Mouse (Mus musculus): ENCODE data around the gene Prkca. TPM values are rescaled to one million over a fixed set of nuclear protein-coding genes. Genes with fewer than 3 reads are reported as not detected.

Gene Prkca
- polyA plus RNA-seq, 1 experiment from 2014 or later: 13.5 TPM

DNA sequence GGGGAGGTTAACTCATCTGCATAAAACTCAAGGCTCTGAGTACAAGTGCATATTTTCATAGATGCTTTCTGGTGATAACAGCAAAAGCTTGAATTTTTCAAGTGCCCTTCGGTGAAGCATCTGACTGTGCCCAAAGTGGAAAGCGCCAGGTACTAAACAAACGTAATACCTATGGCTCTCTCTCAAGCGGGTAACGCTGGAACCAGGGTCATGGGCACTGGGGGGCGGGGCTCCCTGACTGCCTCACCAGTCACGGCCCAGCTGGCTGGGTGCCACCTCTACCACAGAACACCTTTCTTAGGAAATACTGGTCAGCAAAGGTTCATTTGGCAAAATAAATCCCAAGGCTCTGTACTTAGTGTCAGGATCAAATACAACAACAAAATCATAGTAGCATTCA is 203.7 kb downstream of the Prkca start:
- no peak overlapping the region for H3K4me2 ChIP-seq (ENCODE audit: low read depth, low read length)

DNA sequence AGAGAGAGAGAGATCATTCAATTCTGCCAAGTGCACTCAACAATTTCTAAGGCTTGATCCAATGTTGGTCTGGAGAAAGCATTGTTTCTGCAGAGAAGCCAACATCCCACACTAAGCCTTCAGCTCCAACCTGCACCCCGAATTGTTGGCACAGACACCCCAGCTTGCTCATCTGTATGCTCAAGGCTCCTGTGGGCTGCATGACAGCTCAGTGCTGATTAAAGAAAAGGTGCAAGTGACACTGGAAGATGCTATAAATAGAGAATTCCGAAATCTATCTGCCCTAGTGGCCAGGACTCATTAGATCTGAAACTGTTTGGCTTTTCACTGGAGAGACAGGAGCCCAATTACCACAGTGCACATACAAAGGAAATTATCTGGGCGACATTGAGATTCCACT is 207.4 kb downstream of the Prkca start:
- ATAC-seq (ENCODE audit: low read depth): no peak
- H3K4me2 ChIP-seq (ENCODE audit: low read depth, low read length): no peak overlapping the region
- no peaks in the 10 kb centered on the region for H3K27me3 ChIP-seq (replicated peaks; ENCODE audit: control insufficient read depth, insufficient read depth, low read length)
- H3K9ac ChIP-seq (ENCODE audit: low read depth, low read length): no peak overlapping the region
- no peak overlapping the region for H3K27ac ChIP-seq (replicated peaks; ENCODE audit: low read depth, low read length)
- DNase-seq (ENCODE audit: low spot score): peak; percentile 28
- WGBS: 55% methylated on average over 3 of the region's 3 CpGs
- peaks cover 13% of the 10 kb centered on the region; the same call in 1 of the 2 replicates for H3K4me1 ChIP-seq (ENCODE audit: control insufficient read depth, insufficient read depth, low read length)
- no peaks in the 10 kb centered on the region for H3K9me3 ChIP-seq (ENCODE audit: control insufficient read depth, low read length)
- H3K36me3 ChIP-seq (ENCODE audit: control insufficient read depth, insufficient read depth, low read length): no peaks in the 10 kb centered on the region
- H3K4me3 ChIP-seq (ENCODE audit: low read depth, low read length): no peak overlapping the region

More for the DNA sequence above, 203.7 kb downstream of the Prkca start:
- Histone ChIP-seq H3K4me3 (ENCODE audit: low read depth, low read length) (no peak overlapping the region), H3K36me3 (ENCODE audit: control insufficient read depth, insufficient read depth, low read length) (no peaks in the 10 kb centered on the region), H3K27ac (replicated peaks; ENCODE audit: low read depth, low read length) (no peak overlapping the region), H3K9me3 (ENCODE audit: control insufficient read depth, low read length) (no peaks in the 10 kb centered on the region), H3K4me1 (ENCODE audit: control insufficient read depth, insufficient read depth, low read length) (peaks cover 13% of the 10 kb centered on the region; the same call in 1 of the 2 replicates), H3K9ac (ENCODE audit: low read depth, low read length) (no peak overlapping the region), H3K27me3 (replicated peaks; ENCODE audit: control insufficient read depth, insufficient read depth, low read length) (no peaks in the 10 kb centered on the region)
- 68% methylated on average over 7 of the region's 7 CpGs for WGBS
- ATAC-seq (ENCODE audit: low read depth): no peak
- no peak for DNase-seq (ENCODE audit: low spot score)

DNA sequence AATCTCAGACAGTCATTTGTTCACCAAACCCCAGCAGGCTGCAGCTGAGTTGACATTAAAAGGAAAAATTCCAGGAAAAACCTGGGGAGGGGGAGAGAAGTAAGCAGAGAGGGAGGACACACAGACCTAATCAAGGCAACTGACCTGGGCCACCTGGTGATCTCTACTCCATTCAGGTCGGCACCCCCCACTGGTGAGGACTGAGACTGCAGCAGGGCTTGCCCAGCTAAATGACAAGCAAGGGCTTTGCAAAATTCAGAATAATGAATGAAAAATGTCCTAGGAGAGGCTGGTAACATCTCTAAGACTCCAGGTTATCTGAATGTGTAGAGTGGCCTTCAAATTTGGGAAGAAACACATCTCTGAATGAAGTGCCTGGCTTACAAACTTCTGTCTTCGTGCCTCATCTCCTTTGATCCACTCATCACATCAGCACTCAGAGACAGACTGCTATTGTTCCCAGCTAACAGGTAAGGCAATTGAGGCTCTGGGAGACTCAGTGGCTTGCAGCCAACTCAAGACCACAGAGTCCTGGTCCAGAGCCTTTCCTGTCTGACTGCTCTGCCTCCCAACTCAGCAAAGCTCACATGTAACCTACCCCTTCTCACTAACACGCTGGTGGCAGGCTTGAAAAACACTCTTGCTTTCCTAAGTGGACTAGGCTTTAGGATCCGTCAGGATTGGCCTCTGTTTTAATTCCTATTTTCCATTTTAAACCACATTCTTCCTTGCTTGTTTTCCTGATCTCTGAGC is 208.1 kb downstream of the Prkca start:
- Histone ChIP-seq H3K4me2 (ENCODE audit: low read depth, low read length) (no peak overlapping the region), H3K27me3 (replicated peaks; ENCODE audit: control insufficient read depth, insufficient read depth, low read length) (no peaks in the 10 kb centered on the region), H3K27ac (replicated peaks; ENCODE audit: low read depth, low read length) (0 out of 2 replicates have a peak overlapping the region, but pooled peaks have one; percentile 6), H3K4me3 (ENCODE audit: low read depth, low read length) (no peak overlapping the region), H3K9ac (ENCODE audit: low read depth, low read length) (no peak overlapping the region), H3K4me1 (ENCODE audit: control insufficient read depth, insufficient read depth, low read length) (peaks cover 13% of the 10 kb centered on the region; the same call in 1 of the 2 replicates), H3K9me3 (ENCODE audit: control insufficient read depth, low read length) (no peaks in the 10 kb centered on the region), H3K36me3 (ENCODE audit: control insufficient read depth, insufficient read depth, low read length) (no peaks in the 10 kb centered on the region)
- ATAC-seq (ENCODE audit: low read depth) (no peak), DNase-seq (ENCODE audit: low spot score) (peak; percentile 56)
- 22% methylated on average over 4 of the region's 4 CpGs for WGBS

DNA sequence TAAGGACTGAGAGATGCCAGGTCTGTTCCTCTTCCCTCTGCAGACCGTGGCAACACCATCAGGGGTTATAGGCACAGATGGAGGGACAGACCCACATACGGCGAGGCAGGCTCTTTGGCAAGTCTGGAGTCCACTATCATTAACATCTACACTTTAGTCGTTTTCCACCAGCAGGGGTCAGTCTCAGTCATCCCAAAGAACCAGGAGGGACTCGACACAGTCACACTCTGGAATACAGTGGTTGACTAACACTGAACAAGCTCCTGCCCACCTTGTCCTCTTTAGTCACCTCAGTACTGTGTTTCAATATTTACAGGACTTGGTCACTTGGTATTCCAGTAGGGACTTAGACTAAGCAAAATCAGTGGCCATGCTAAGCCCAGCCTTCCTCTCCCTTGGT is 215.1 kb downstream of the Prkca start:
- peak; percentile 58 for DNase-seq (ENCODE audit: low spot score)
- Histone ChIP-seq H3K9me3 (ENCODE audit: control insufficient read depth, low read length) (no peaks in the 10 kb centered on the region), H3K4me3 (ENCODE audit: low read depth, low read length) (no peak overlapping the region), H3K27ac (replicated peaks; ENCODE audit: low read depth, low read length) (no peak overlapping the region), H3K36me3 (ENCODE audit: control insufficient read depth, insufficient read depth, low read length) (no peaks in the 10 kb centered on the region), H3K4me1 (ENCODE audit: control insufficient read depth, insufficient read depth, low read length) (no peaks in the 10 kb centered on the region), H3K27me3 (replicated peaks; ENCODE audit: control insufficient read depth, insufficient read depth, low read length) (no peaks in the 10 kb centered on the region), H3K4me2 (ENCODE audit: low read depth, low read length) (no peak overlapping the region), H3K9ac (ENCODE audit: low read depth, low read length) (no peak overlapping the region)
- WGBS: 43% methylated on average over 5 of the region's 5 CpGs
- ATAC-seq (ENCODE audit: low read depth): no peak

DNA sequence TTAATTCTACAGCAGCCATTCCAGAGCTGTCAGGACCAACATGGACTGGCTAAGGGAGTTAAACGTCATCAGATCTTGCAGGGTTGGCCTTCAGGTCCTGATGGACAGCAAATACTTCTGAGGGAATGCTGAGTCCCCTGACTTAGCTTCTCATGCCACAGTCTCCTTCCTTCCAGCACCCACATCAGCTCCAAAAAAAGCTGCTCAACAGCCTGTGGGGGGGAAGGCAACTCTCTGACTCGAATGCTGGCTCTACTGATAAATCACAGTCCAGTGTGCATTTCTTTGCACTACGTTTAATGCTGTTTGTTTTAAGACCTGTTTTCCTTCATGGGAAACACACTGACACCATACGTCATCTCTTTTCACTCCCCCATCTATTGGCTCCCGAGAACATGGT is 215.8 kb downstream of the Prkca start:
- Histone ChIP-seq H3K27ac (replicated peaks; ENCODE audit: low read depth, low read length) (no peak overlapping the region), H3K27me3 (replicated peaks; ENCODE audit: control insufficient read depth, insufficient read depth, low read length) (no peaks in the 10 kb centered on the region), H3K4me2 (ENCODE audit: low read depth, low read length) (no peak overlapping the region), H3K4me1 (ENCODE audit: control insufficient read depth, insufficient read depth, low read length) (no peaks in the 10 kb centered on the region), H3K36me3 (ENCODE audit: control insufficient read depth, insufficient read depth, low read length) (no peaks in the 10 kb centered on the region), H3K4me3 (ENCODE audit: low read depth, low read length) (no peak overlapping the region), H3K9ac (ENCODE audit: low read depth, low read length) (no peak overlapping the region), H3K9me3 (ENCODE audit: control insufficient read depth, low read length) (no peaks in the 10 kb centered on the region)
- WGBS: 78% methylated on average over 5 of the region's 5 CpGs
- ATAC-seq (ENCODE audit: low read depth) (no peak), DNase-seq (ENCODE audit: low spot score) (no peak)

DNA sequence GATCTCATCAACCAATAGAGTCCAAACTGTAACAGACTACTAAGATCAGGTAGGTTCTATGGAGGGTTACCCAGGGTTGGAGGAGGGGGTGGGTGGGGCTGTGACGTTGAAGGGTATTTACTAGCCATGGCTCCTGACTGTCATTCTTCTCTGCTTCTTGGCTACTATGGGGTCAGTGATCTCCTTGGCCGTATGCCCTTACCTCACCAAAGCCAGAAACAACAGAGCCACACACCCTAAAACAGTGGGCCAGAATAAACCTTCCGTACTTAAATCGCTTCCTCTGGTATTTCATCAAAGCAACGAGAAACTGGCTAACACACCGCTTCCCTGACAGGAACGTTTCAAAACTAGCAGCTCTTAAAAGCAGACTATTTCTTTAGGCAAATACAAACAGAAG is 221.2 kb downstream of the Prkca start:
- 67% methylated on average over 7 of the region's 7 CpGs for WGBS
- H3K36me3 ChIP-seq (ENCODE audit: control insufficient read depth, insufficient read depth, low read length): no peaks in the 10 kb centered on the region
- no peak overlapping the region for H3K4me2 ChIP-seq (ENCODE audit: low read depth, low read length)
- no peaks in the 10 kb centered on the region for H3K27me3 ChIP-seq (replicated peaks; ENCODE audit: control insufficient read depth, insufficient read depth, low read length)
- no peaks in the 10 kb centered on the region for H3K9me3 ChIP-seq (ENCODE audit: control insufficient read depth, low read length)
- no peak overlapping the region for H3K4me3 ChIP-seq (ENCODE audit: low read depth, low read length)
- H3K27ac ChIP-seq (replicated peaks; ENCODE audit: low read depth, low read length): no peak overlapping the region
- no peak overlapping the region for H3K9ac ChIP-seq (ENCODE audit: low read depth, low read length)
- ATAC-seq (ENCODE audit: low read depth): no peak
- H3K4me1 ChIP-seq (ENCODE audit: control insufficient read depth, insufficient read depth, low read length): no peaks in the 10 kb centered on the region; the same call in 1 of the 2 replicates
- DNase-seq (ENCODE audit: low spot score): no peak

DNA sequence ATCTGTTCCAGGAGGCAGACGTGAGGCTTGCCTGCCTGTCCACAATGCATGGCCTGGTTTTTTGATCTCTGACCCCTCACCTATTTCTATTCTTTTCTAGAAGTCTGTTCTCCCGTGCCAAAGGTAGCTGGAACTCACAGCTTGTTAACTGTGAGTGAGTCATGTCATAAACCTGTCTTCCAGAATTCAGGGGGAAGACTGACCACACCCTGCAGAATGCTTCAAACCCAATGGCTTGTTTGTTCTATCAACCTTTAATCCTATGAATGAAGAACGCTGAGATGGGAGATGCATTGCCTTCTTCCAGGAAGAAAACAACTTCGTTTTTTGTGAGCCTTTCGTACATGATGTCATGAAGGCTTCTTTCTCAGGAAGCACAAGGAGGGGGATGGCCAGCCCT is 223.0 kb downstream of the Prkca start:
- Histone ChIP-seq H3K4me2 (ENCODE audit: low read depth, low read length) (no peak overlapping the region), H3K27ac (replicated peaks; ENCODE audit: low read depth, low read length) (no peak overlapping the region), H3K27me3 (replicated peaks; ENCODE audit: control insufficient read depth, insufficient read depth, low read length) (no peaks in the 10 kb centered on the region), H3K36me3 (ENCODE audit: control insufficient read depth, insufficient read depth, low read length) (no peaks in the 10 kb centered on the region), H3K4me1 (ENCODE audit: control insufficient read depth, insufficient read depth, low read length) (no peaks in the 10 kb centered on the region; the same call in 1 of the 2 replicates), H3K4me3 (ENCODE audit: low read depth, low read length) (no peak overlapping the region), H3K9me3 (ENCODE audit: control insufficient read depth, low read length) (no peaks in the 10 kb centered on the region), H3K9ac (ENCODE audit: low read depth, low read length) (no peak overlapping the region)
- 68% methylated on average over 5 of the region's 5 CpGs for WGBS
- no peak for ATAC-seq (ENCODE audit: low read depth)
- DNase-seq (ENCODE audit: low spot score): no peak

DNA sequence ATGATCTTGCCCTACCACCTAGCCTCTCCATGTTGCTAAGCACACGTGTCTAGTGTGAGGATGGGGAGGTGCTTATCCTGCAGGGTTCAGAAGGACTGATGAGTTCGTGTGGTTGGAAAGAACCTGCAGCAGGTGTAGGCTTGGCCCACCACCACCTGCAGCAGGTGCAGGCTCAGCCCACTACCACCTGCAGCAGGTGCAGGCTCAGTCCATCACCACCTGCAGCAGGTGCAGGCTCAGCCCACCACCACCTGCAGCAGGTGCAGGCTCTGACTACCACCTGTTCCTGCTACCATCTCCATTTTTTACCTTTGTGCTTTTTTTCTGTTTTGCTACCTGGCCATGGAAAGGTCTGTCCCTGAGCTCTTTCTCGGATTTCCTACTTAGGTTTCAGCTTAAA is 223.9 kb downstream of the Prkca start:
- H3K4me1 ChIP-seq (ENCODE audit: control insufficient read depth, insufficient read depth, low read length): no peaks in the 10 kb centered on the region; the same call in 1 of the 2 replicates
- no peak overlapping the region for H3K9ac ChIP-seq (ENCODE audit: low read depth, low read length)
- H3K27ac ChIP-seq (replicated peaks; ENCODE audit: low read depth, low read length): no peak overlapping the region
- DNase-seq (ENCODE audit: low spot score) (no peak), ATAC-seq (ENCODE audit: low read depth) (no peak)
- WGBS: 65% methylated on average over 3 of the region's 3 CpGs
- no peaks in the 10 kb centered on the region for H3K36me3 ChIP-seq (ENCODE audit: control insufficient read depth, insufficient read depth, low read length)
- no peak overlapping the region for H3K4me2 ChIP-seq (ENCODE audit: low read depth, low read length)
- H3K9me3 ChIP-seq (ENCODE audit: control insufficient read depth, low read length): no peaks in the 10 kb centered on the region
- no peaks in the 10 kb centered on the region for H3K27me3 ChIP-seq (replicated peaks; ENCODE audit: control insufficient read depth, insufficient read depth, low read length)
- H3K4me3 ChIP-seq (ENCODE audit: low read depth, low read length): no peak overlapping the region

DNA sequence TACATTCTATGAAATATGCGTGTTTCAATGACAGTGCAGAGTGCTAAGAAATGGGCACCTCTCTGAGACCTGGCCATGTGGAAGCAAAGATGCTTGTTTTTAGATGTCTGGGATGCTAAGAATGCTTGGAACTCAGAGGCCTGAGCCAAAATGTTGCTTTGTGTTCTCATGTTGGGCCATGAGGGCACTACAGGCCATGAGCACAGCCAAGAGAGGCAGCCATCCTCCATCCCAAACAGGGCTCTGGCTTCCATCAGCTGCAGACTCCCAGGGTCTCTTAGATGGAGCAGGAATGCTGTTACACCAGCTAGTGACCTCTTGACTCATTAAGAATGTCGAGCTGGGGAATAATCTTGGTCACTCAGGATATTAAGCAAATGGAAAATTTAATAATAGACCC is 224.9 kb downstream of the Prkca start:
- Histone ChIP-seq H3K4me1 (ENCODE audit: control insufficient read depth, insufficient read depth, low read length) (no peaks in the 10 kb centered on the region; the same call in 1 of the 2 replicates), H3K27ac (replicated peaks; ENCODE audit: low read depth, low read length) (no peak overlapping the region), H3K9ac (ENCODE audit: low read depth, low read length) (no peak overlapping the region), H3K27me3 (replicated peaks; ENCODE audit: control insufficient read depth, insufficient read depth, low read length) (no peaks in the 10 kb centered on the region), H3K9me3 (ENCODE audit: control insufficient read depth, low read length) (no peaks in the 10 kb centered on the region), H3K4me3 (ENCODE audit: low read depth, low read length) (no peak overlapping the region), H3K36me3 (ENCODE audit: control insufficient read depth, insufficient read depth, low read length) (no peaks in the 10 kb centered on the region), H3K4me2 (ENCODE audit: low read depth, low read length) (no peak overlapping the region)
- WGBS: 89% methylated on average over 2 of the region's 2 CpGs
- DNase-seq (ENCODE audit: low spot score) (no peak), ATAC-seq (ENCODE audit: low read depth) (no peak)

Data from embryonic facial prominence, embryonic 14.5 days (tissue).